ENCODE assay signal across 8 mouse cellular contexts in genomic region chr10:123264461-123265191, GRCm38 (mm10). TPM values are rescaled to one million over a fixed set of nuclear protein-coding genes. Genes with fewer than 3 reads are reported as not detected.
DNase-seq lines count a peak whose midpoint lies in the region; ATAC-seq and TF ChIP-seq lines count a peak whose summit lies in the region.

No protein-coding gene starts in this region.

- H3K4me2 ChIP-seq in embryonic facial prominence, embryonic 13.5 days, result peak overlapping the region; percentile 98
- H3K4me2 ChIP-seq in hindbrain, embryonic 11.5 days (replicated peaks; ENCODE audit: low read depth, low read length), result peak overlapping the region; percentile 95

- peak overlapping the region; percentile 73 for H3K9ac ChIP-seq in embryonic facial prominence, embryonic 13.5 days
- peak overlapping the region; percentile 29 for H3K9ac ChIP-seq in hindbrain, embryonic 11.5 days (ENCODE audit: low read depth, low read length)

- H3K79me3 ChIP-seq in C2C12 (ENCODE audit: low read depth), result no peaks in the 10 kb centered on the region

- H3K4me3 ChIP-seq in C2C12 (ENCODE audit: insufficient read depth, poor library complexity, severe bottlenecking), result peak overlapping the region; percentile 2
- peak overlapping the region; percentile 61 for H3K4me3 ChIP-seq in embryonic facial prominence, embryonic 13.5 days
- H3K4me3 ChIP-seq in hindbrain, embryonic 11.5 days (ENCODE audit: low read depth, low read length), result peak overlapping the region; percentile 44
- peak overlapping the region; percentile 36 for H3K4me3 ChIP-seq in small intestine, adult 2 months (ENCODE audit: low read depth, low read length)

- in situ Hi-C loops in Patski (cut with MboI; ENCODE audit: low pct_unique_long_range_greater_than_20kb), result no loop called here

- H3ac ChIP-seq in C2C12 (ENCODE audit: control insufficient read depth, insufficient read length, low read depth), result peak overlapping the region; percentile 69

- TF ChIP-seq CTCF in C2C12 (IDR thresholded peaks at IDR 0.05; ENCODE audit: control insufficient read depth, insufficient read depth, insufficient read length), result no peak
- no peak for TF ChIP-seq CTCF in Patski (IDR thresholded peaks at IDR 0.05)
- TF ChIP-seq CTCF in small intestine, adult 2 months (IDR thresholded peaks at IDR 0.05; ENCODE audit: extremely low read depth, insufficient read length, insufficient replicate concordance, low read depth, low read length), result no peak

- peak; percentile 72 for ATAC-seq in Patski
- ATAC-seq in embryonic facial prominence, embryonic 13.5 days (ENCODE audit: insufficient number of reproducible peaks, insufficient read depth, low FRiP score, low TSS enrichment, low read depth), result peak; percentile 56
- ATAC-seq in hindbrain, embryonic 11.5 days (ENCODE audit: low FRiP score), result peak; percentile 76
- no peak for ATAC-seq in activated CD4-positive, CD25-positive, alpha-beta regulatory T cell, adult 4 months

- POLR2A ChIA-PET in Patski (lab: Charles Lee), result no interaction called here

- H3K9me3 ChIP-seq in embryonic facial prominence, embryonic 13.5 days, result no peaks in the 10 kb centered on the region
- no peaks in the 10 kb centered on the region for H3K9me3 ChIP-seq in hindbrain, embryonic 11.5 days (ENCODE audit: control insufficient read depth, low read length)

- DNase-seq in Patski (ENCODE audit: low read depth, low spot score), result no peak
- peak; percentile 68 for DNase-seq in hindbrain, embryonic 11.5 days (ENCODE audit: low spot score)
- DNase-seq in left cerebral cortex, adult 11 months (ENCODE audit: low spot score), result peak; percentile 40
- peak; percentile 55 for DNase-seq in mesoderm, embryonic 11.5 days (ENCODE audit: low read depth, low spot score)

- H3K27me3 ChIP-seq in C2C12 (ENCODE audit: control insufficient read depth, insufficient read depth, insufficient read length) (peaks cover 4% of the 10 kb centered on the region), Patski (peaks cover 30% of the 10 kb centered on the region)
- peaks cover 36% of the 10 kb centered on the region for H3K27me3 ChIP-seq in embryonic facial prominence, embryonic 13.5 days
- H3K27me3 ChIP-seq in hindbrain, embryonic 11.5 days (ENCODE audit: control insufficient read depth, insufficient read depth, low read length), result peaks cover 13% of the 10 kb centered on the region
- H3K27me3 ChIP-seq in small intestine, adult 2 months (ENCODE audit: control insufficient read depth, insufficient read depth, low read length), result peaks cover 26% of the 10 kb centered on the region

- WGBS in embryonic facial prominence, embryonic 13.5 days, result under 1% methylated on average over 83 of the region's 84 CpGs
- WGBS in hindbrain, embryonic 11.5 days, result under 1% methylated on average over 84 of the region's 84 CpGs
- WGBS in small intestine, adult 2 months, result 1% methylated on average over 84 of the region's 84 CpGs

- no peaks in the 10 kb centered on the region for H3K79me2 ChIP-seq in C2C12 (ENCODE audit: control insufficient read depth, insufficient read depth)

- peaks cover 14% of the 10 kb centered on the region for H3K4me1 ChIP-seq in embryonic facial prominence, embryonic 13.5 days
- no peaks in the 10 kb centered on the region for H3K4me1 ChIP-seq in hindbrain, embryonic 11.5 days (replicated peaks; ENCODE audit: control insufficient read depth, insufficient read depth, low read length)
- H3K4me1 ChIP-seq in small intestine, adult 2 months (ENCODE audit: control insufficient read depth, insufficient read depth, insufficient read length, low read length), result peaks cover 11% of the 10 kb centered on the region

- CTCF ChIA-PET in Patski (lab: Charles Lee), result no interaction called here

- no peak for TF ChIP-seq POLR2A in small intestine, adult 2 months (IDR thresholded peaks at IDR 0.05; ENCODE audit: low read depth, low read length)

- no peak overlapping the region for H3K27ac ChIP-seq in embryonic facial prominence, embryonic 13.5 days
- no peak overlapping the region for H3K27ac ChIP-seq in hindbrain, embryonic 11.5 days (ENCODE audit: low read depth, low read length)
- H3K27ac ChIP-seq in small intestine, adult 2 months (ENCODE audit: insufficient read depth, low read depth, low read length), result no peak overlapping the region

- no peaks in the 10 kb centered on the region for H3K36me3 ChIP-seq in C2C12 (ENCODE audit: control insufficient read depth, insufficient read depth)
- H3K36me3 ChIP-seq in embryonic facial prominence, embryonic 13.5 days, result no peaks in the 10 kb centered on the region
- H3K36me3 ChIP-seq in hindbrain, embryonic 11.5 days (ENCODE audit: control insufficient read depth, insufficient read depth, low read length), result no peaks in the 10 kb centered on the region
- no peaks in the 10 kb centered on the region for H3K36me3 ChIP-seq in small intestine, adult 2 months (ENCODE audit: control insufficient read depth, insufficient read depth, low read length)

TF ChIP-seq in C2C12, 6 proteins besides CTCF, POLR2A, EP300 and RAD21:
- TF ChIP-seq MAX (IDR thresholded peaks at IDR 0.05) (no peak), MYOG (IDR thresholded peaks at IDR 0.05; ENCODE audit: control insufficient read depth, extremely low read depth, insufficient read length) (no peak), MYOD1 (IDR thresholded peaks at IDR 0.05; ENCODE audit: control insufficient read depth, insufficient read length, low read depth) (no peak), USF1 (IDR thresholded peaks at IDR 0.05; ENCODE audit: low read depth) (no peak), FOSL1 (IDR thresholded peaks at IDR 0.05; ENCODE audit: insufficient read depth, low read length, poor library complexity, severe bottlenecking) (no peak), CEBPB (IDR thresholded peaks at IDR 0.05; ENCODE audit: low read depth) (no peak)

RNA-seq across cellular contexts. Expression of gene Fam19a2, which starts 0.8 kb away (rescaled TPM):
- polyA plus RNA-seq in C2C12 (2012; fragmentation: generic; extraction: Trizol) (0.04 TPM), Patski (2021) (0.36 TPM)
- polyA plus RNA-seq in embryonic facial prominence, embryonic 13.5 days (2015; fragmentation: Nextera tagmentation; extraction: Ambion mirVana), result 4.2 and 4.3 TPM in 2 replicates
- 8.0 and 8.2 TPM in 2 replicates for polyA plus RNA-seq in hindbrain, embryonic 11.5 days (2014; fragmentation: Nextera tagmentation; extraction: Ambion mirVana)
- polyA plus RNA-seq in small intestine, adult 2 months (2012; rRNA removed), result 0.04 TPM in 1 of 2 replicates, not detected in the other
- not detected for polyA plus RNA-seq in activated CD4-positive, CD25-positive, alpha-beta regulatory T cell, adult 4 months (2017; shearing (Covaris generic))

Comparison
In these comparisons a context has a peak if more than half of its experiments do, and no peak if none do; other contexts are left out.
1. H3K4me3 ChIP-seq: peak in every context shown above with its lines; median percentile 61 in embryonic facial prominence, embryonic 13.5 days; 44 in hindbrain, embryonic 11.5 days; 36 in small intestine, adult 2 months; 2 in C2C12.